Mouse (Mus musculus) neural tube, embryonic 11.5 days (tissue): ENCODE results near the gene Aste1. TPM values are rescaled to one million over a fixed set of nuclear protein-coding genes. Genes with fewer than 3 reads are reported as not detected.
A peak's percentile ranks its signal among the peaks of the same experiment; 100 is the strongest.

Experiments
- ATAC-seq: fragments of 200-750 bp; cut with Nextera tagmentation; 2 replicates; pipeline ENCODE4 v1.8.0; 2017; ENCODE audit warnings: moderate number of reproducible peaks, mild to moderate bottlenecking, moderate TSS enrichment, moderate library complexity; ENCODE audit not compliant: insufficient read depth, low FRiP score, low TSS enrichment
- DNase-seq: peaks from one replicate; pipeline ENCODE4 v3.0.0-alpha.2; 2015; ENCODE audit warnings: low spot score
- H3K27ac ChIP-seq: fragments of 300-500 bp; sonication (generic); 2 replicates; pipeline ENCODE4 v1.5.1; 2014; ENCODE audit warnings: low read depth, mild to moderate bottlenecking, low read length
- H3K27me3 ChIP-seq: fragments of 300-500 bp; sonication (generic); 2 replicates; pipeline ENCODE4 v1.6.1; 2014; ENCODE audit warnings: mild to moderate bottlenecking, low read length, mixed read lengths; ENCODE audit not compliant: control insufficient read depth, insufficient read depth
- H3K36me3 ChIP-seq: fragments of 300-500 bp; sonication (generic); 2 replicates; pipeline ENCODE4 v1.6.1; 2014; ENCODE audit warnings: mild to moderate bottlenecking, low read length, moderate library complexity, mixed read lengths; ENCODE audit not compliant: control insufficient read depth, insufficient read depth
- H3K4me1 ChIP-seq: fragments of 300-500 bp; sonication (generic); 2 replicates; pipeline ENCODE4 v1.6.1; 2014; ENCODE audit warnings: low read length, mixed read lengths; ENCODE audit not compliant: control insufficient read depth, insufficient read depth
- H3K4me2 ChIP-seq: fragments of 300-500 bp; sonication (generic); 2 replicates; pipeline ENCODE4 v1.6.1; 2014; ENCODE audit warnings: low read depth, mild to moderate bottlenecking, moderate library complexity
- H3K4me3 ChIP-seq: fragments of 300-500 bp; sonication (generic); 2 replicates; pipeline ENCODE4 v1.5.1; 2014; ENCODE audit warnings: low read depth, low read length
- H3K9ac ChIP-seq: fragments of 300-500 bp; sonication (generic); 2 replicates; pipeline ENCODE4 v1.6.1; 2014; ENCODE audit warnings: mild to moderate bottlenecking, low read length
- H3K9me3 ChIP-seq: fragments of 300-500 bp; sonication (generic); 2 replicates; pipeline ENCODE4 v1.6.1; 2016; ENCODE audit warnings: low read length; ENCODE audit not compliant: control insufficient read depth
- WGBS: fragments of 180-500 bp; shearing (Covaris S2); extraction: QIAGEN DNeasy Blood & Tissue Kit; methylation state at CpG from one replicate; pipeline ENCODE4 v1.1.7; 2014; 5-methylcytosine and 5-hydroxymethylcytosine counted together
- polyA plus RNA-seq: library from polyadenylated mRNA; unstranded; fragments of >200 nt; fragmentation: Nextera tagmentation; extraction: Ambion mirVana; gene quantifications from 2 replicates; pipeline ENCODE4 v1.2.1, GENCODE M21; 2014

Gene Aste1
- polyA plus RNA-seq, 1 experiment from 2014 or later, result 14.1 TPM

- H3K36me3 ChIP-seq, result no peaks in the 10 kb centered on the region
- no peaks in the 10 kb centered on the region for H3K27me3 ChIP-seq
- H3K4me3 ChIP-seq, result no peak overlapping the region
- WGBS, result 77% methylated on average over 7 of the region's 7 CpGs
- H3K4me1 ChIP-seq, result no peaks in the 10 kb centered on the region
- H3K4me2 ChIP-seq, result no peak overlapping the region
- H3K9ac ChIP-seq, result no peak overlapping the region
- DNase-seq (no peak), ATAC-seq (no peak)
- H3K9me3 ChIP-seq, result no peaks in the 10 kb centered on the region
- H3K27ac ChIP-seq, result no peak overlapping the region
These were observed 18.8 kb upstream of the Aste1 start for GRCm38 (mm10) chr9:105376411-105376810.

- no peaks in the 10 kb centered on the region for H3K4me1 ChIP-seq
- H3K36me3 ChIP-seq, result no peaks in the 10 kb centered on the region
- no peak overlapping the region for H3K4me3 ChIP-seq
- H3K27me3 ChIP-seq, result no peaks in the 10 kb centered on the region
- 78% methylated on average over 7 of the region's 7 CpGs for WGBS
- H3K9me3 ChIP-seq, result no peaks in the 10 kb centered on the region
- no peak overlapping the region for H3K4me2 ChIP-seq
- no peak overlapping the region for H3K9ac ChIP-seq
- ATAC-seq (no peak), DNase-seq (no peak)
- H3K27ac ChIP-seq, result no peak overlapping the region
These were observed 18.1 kb upstream of the Aste1 start for GRCm38 (mm10) chr9:105376954-105377530.

GRCm38 (mm10) chr9:105377622-105378021 lies 17.6 kb upstream of the Aste1 start:
- H3K4me3 ChIP-seq, result no peak overlapping the region
- DNase-seq (no peak), ATAC-seq (no peak)
- no peaks in the 10 kb centered on the region for H3K4me1 ChIP-seq
- no peaks in the 10 kb centered on the region for H3K27me3 ChIP-seq
- no peaks in the 10 kb centered on the region for H3K9me3 ChIP-seq
- no peaks in the 10 kb centered on the region for H3K36me3 ChIP-seq
- no peak overlapping the region for H3K9ac ChIP-seq
- no peak overlapping the region for H3K27ac ChIP-seq
- 80% methylated on average over 3 of the region's 3 CpGs for WGBS
- no peak overlapping the region for H3K4me2 ChIP-seq

- Histone ChIP-seq H3K9me3 (no peaks in the 10 kb centered on the region), H3K9ac (no peak overlapping the region), H3K4me3 (no peak overlapping the region), H3K4me1 (no peaks in the 10 kb centered on the region), H3K4me2 (no peak overlapping the region), H3K27me3 (no peaks in the 10 kb centered on the region), H3K36me3 (no peaks in the 10 kb centered on the region), H3K27ac (no peak overlapping the region)
- no peak for DNase-seq
- 81% methylated on average over 8 of the region's 8 CpGs for WGBS
- ATAC-seq, result no peak
These were observed 15.6 kb upstream of the Aste1 start for GRCm38 (mm10) chr9:105379533-105380145.

GRCm38 (mm10) chr9:105387403-105387802 lies 7.8 kb upstream of the Aste1 start:
- no peak overlapping the region for H3K4me3 ChIP-seq
- no peak overlapping the region for H3K9ac ChIP-seq
- ATAC-seq, result no peak
- WGBS, result 83% methylated on average over 5 of the region's 5 CpGs
- no peaks in the 10 kb centered on the region for H3K9me3 ChIP-seq
- no peaks in the 10 kb centered on the region for H3K36me3 ChIP-seq
- H3K27me3 ChIP-seq, result no peaks in the 10 kb centered on the region
- no peak overlapping the region for H3K4me2 ChIP-seq
- H3K27ac ChIP-seq, result no peak overlapping the region
- no peaks in the 10 kb centered on the region for H3K4me1 ChIP-seq
- no peak for DNase-seq

- H3K36me3 ChIP-seq, result no peaks in the 10 kb centered on the region
- H3K9ac ChIP-seq, result no peak overlapping the region
- ATAC-seq (no peak), DNase-seq (peak; percentile 75)
- no peak overlapping the region for H3K4me3 ChIP-seq
- WGBS, result 21% methylated on average over 4 of the region's 4 CpGs
- H3K4me1 ChIP-seq, result no peaks in the 10 kb centered on the region
- no peaks in the 10 kb centered on the region for H3K9me3 ChIP-seq
- no peaks in the 10 kb centered on the region for H3K27me3 ChIP-seq
- H3K27ac ChIP-seq, result no peak overlapping the region
- H3K4me2 ChIP-seq, result no peak overlapping the region
These were observed 5.9 kb upstream of the Aste1 start for GRCm38 (mm10) chr9:105389289-105389688.

GRCm38 (mm10) chr9:105390616-105391015 lies 4.6 kb upstream of the Aste1 start:
- 59% methylated on average over 4 of the region's 5 CpGs for WGBS
- no peaks in the 10 kb centered on the region for H3K9me3 ChIP-seq

GRCm38 (mm10) chr9:105394720-105395119 lies 472 bp upstream of the Aste1 start:
- Histone ChIP-seq H3K4me3 (peak overlapping the region; percentile 62), H3K4me2 (peak overlapping the region; percentile 65), H3K27me3 (no peaks in the 10 kb centered on the region), H3K9ac (no peak overlapping the region), H3K36me3 (no peaks in the 10 kb centered on the region), H3K4me1 (peaks cover 5% of the 10 kb centered on the region; the same call in 1 of the 2 replicates), H3K9me3 (no peaks in the 10 kb centered on the region), H3K27ac (no peak overlapping the region)
- peak; percentile 10; the same call in 1 of the 2 replicates for ATAC-seq
- WGBS, result 14% methylated on average over 11 of the region's 11 CpGs
- DNase-seq, result no peak

More at GRCm38 (mm10) chr9:105390616-105391015, 4.6 kb upstream of the Aste1 start:
- Histone ChIP-seq H3K4me2 (no peak overlapping the region), H3K36me3 (no peaks in the 10 kb centered on the region), H3K4me3 (no peak overlapping the region), H3K9ac (no peak overlapping the region), H3K27ac (no peak overlapping the region), H3K27me3 (no peaks in the 10 kb centered on the region), H3K4me1 (no peaks in the 10 kb centered on the region)
- DNase-seq (no peak), ATAC-seq (no peak)

GRCm38 (mm10) chr9:105408549-105408948 lies 13.4 kb downstream of the Aste1 start:
- no peak for DNase-seq
- WGBS, result 99% methylated on average over 6 of the region's 6 CpGs
- Histone ChIP-seq H3K9me3 (no peaks in the 10 kb centered on the region), H3K4me1 (no peaks in the 10 kb centered on the region), H3K27ac (no peak overlapping the region), H3K36me3 (no peaks in the 10 kb centered on the region), H3K9ac (no peak overlapping the region), H3K4me3 (no peak overlapping the region), H3K27me3 (no peaks in the 10 kb centered on the region), H3K4me2 (no peak overlapping the region)
- ATAC-seq, result no peak
